Mouse (Mus musculus): ENCODE measurements around the gene Cutc. TPM values are rescaled to one million over a fixed set of nuclear protein-coding genes. Genes with fewer than 3 reads are reported as not detected.

Cutc gene
- polyA plus RNA-seq, 1 experiment from 2014 or later: 18.5 TPM

- no peaks in the 10 kb centered on the region for H3K9me3 ChIP-seq (ENCODE audit: low read length)
- no peaks in the 10 kb centered on the region for H3K27me3 ChIP-seq (ENCODE audit: insufficient read depth, low read length)
- no peak overlapping the region for H3K9ac ChIP-seq (replicated peaks; ENCODE audit: low read length)
- no peak overlapping the region for H3K4me2 ChIP-seq (replicated peaks; ENCODE audit: low read depth, low read length)
- no peaks in the 10 kb centered on the region for H3K4me1 ChIP-seq (ENCODE audit: insufficient read depth, low read length)
- H3K4me3 ChIP-seq (ENCODE audit: low read length): no peak overlapping the region
- no peaks in the 10 kb centered on the region for H3K36me3 ChIP-seq (ENCODE audit: insufficient read depth, low read length)
- no peak for ATAC-seq (ENCODE audit: low FRiP score, low TSS enrichment)
- no peak overlapping the region for H3K27ac ChIP-seq (ENCODE audit: low read length)
- 90% methylated on average over 4 of the region's 4 CpGs for WGBS
Observed at GRCm38 (mm10) chr19:43811419-43811818, 58.6 kb downstream of the Cutc start.

- Histone ChIP-seq H3K36me3 (ENCODE audit: insufficient read depth, low read length) (no peaks in the 10 kb centered on the region), H3K27me3 (ENCODE audit: insufficient read depth, low read length) (no peaks in the 10 kb centered on the region), H3K9ac (replicated peaks; ENCODE audit: low read length) (no peak overlapping the region), H3K9me3 (ENCODE audit: low read length) (no peaks in the 10 kb centered on the region), H3K4me1 (ENCODE audit: insufficient read depth, low read length) (no peaks in the 10 kb centered on the region), H3K27ac (ENCODE audit: low read length) (no peak overlapping the region), H3K4me3 (ENCODE audit: low read length) (no peak overlapping the region), H3K4me2 (replicated peaks; ENCODE audit: low read depth, low read length) (no peak overlapping the region)
- 85% methylated on average over 10 of the region's 10 CpGs for WGBS
- no peak for ATAC-seq (ENCODE audit: low FRiP score, low TSS enrichment)
Observed at GRCm38 (mm10) chr19:43813315-43813714, 60.5 kb downstream of the Cutc start.

GRCm38 (mm10) chr19:43815661-43816414 lies 63.0 kb downstream of the Cutc start:
- no peak overlapping the region for H3K27ac ChIP-seq (ENCODE audit: low read length)
- H3K4me2 ChIP-seq (replicated peaks; ENCODE audit: low read depth, low read length): 0 out of 2 replicates have a peak overlapping the region, but pooled peaks have one; percentile 6
- no peaks in the 10 kb centered on the region for H3K36me3 ChIP-seq (ENCODE audit: insufficient read depth, low read length)
- no peak overlapping the region for H3K9ac ChIP-seq (replicated peaks; ENCODE audit: low read length)
- 64% methylated on average over 14 of the region's 14 CpGs for WGBS
- H3K9me3 ChIP-seq (ENCODE audit: low read length): no peaks in the 10 kb centered on the region
- ATAC-seq (ENCODE audit: low FRiP score, low TSS enrichment): no peak
- no peak overlapping the region for H3K4me3 ChIP-seq (ENCODE audit: low read length)
- H3K27me3 ChIP-seq (ENCODE audit: insufficient read depth, low read length): no peaks in the 10 kb centered on the region
- no peaks in the 10 kb centered on the region for H3K4me1 ChIP-seq (ENCODE audit: insufficient read depth, low read length)

Other genes with a start within 250 kb of the Cutc start
- 65.9 and 69.1 TPM in 2 replicates for gene Got1, start 228.4 kb upstream of the Cutc start, polyA plus RNA-seq (2015; fragmentation: Nextera tagmentation; extraction: Ambion mirVana)
- 0.07 TPM in 1 of 2 replicates, not detected in the other for gene Nkx2-3, start 140.7 kb upstream of the Cutc start, polyA plus RNA-seq (2015; fragmentation: Nextera tagmentation; extraction: Ambion mirVana)
- gene Slc25a28, start 78.1 kb upstream of the Cutc start, polyA plus RNA-seq (2015; fragmentation: Nextera tagmentation; extraction: Ambion mirVana): 15.5 and 15.7 TPM in 2 replicates
- gene Entpd7, start 63.3 kb upstream of the Cutc start, polyA plus RNA-seq (2015; fragmentation: Nextera tagmentation; extraction: Ambion mirVana): 12.9 and 15.0 TPM in 2 replicates
- gene Cox15, start within 50 bp of the Cutc start, polyA plus RNA-seq (2015; fragmentation: Nextera tagmentation; extraction: Ambion mirVana): 12.0 and 15.6 TPM in 2 replicates
- 4.9 and 5.7 TPM in 2 replicates for gene Abcc2, start 29.2 kb downstream of the Cutc start, polyA plus RNA-seq (2015; fragmentation: Nextera tagmentation; extraction: Ambion mirVana)
- gene Dnmbp, start 187.2 kb downstream of the Cutc start, polyA plus RNA-seq (2015; fragmentation: Nextera tagmentation; extraction: Ambion mirVana): 25.4 and 28.6 TPM in 2 replicates
- gene Cpn1, start 233.6 kb downstream of the Cutc start, polyA plus RNA-seq (2015; fragmentation: Nextera tagmentation; extraction: Ambion mirVana): 80.6 and 81.5 TPM in 2 replicates

Data from kidney, embryonic 16.5 days (tissue).